Mouse (Mus musculus) myocyte (in vitro differentiated cells): Measurements from ENCODE around the gene Ipo9.

Experiments used
- E2F4 ChIP-seq: IDR thresholded peaks from one replicate; pipeline ENCODE4 v1.6.1; 2011; ENCODE audit warnings: mild to moderate bottlenecking, control low read depth, moderate library complexity; ENCODE audit not compliant: insufficient read depth
- MAX ChIP-seq: IDR thresholded peaks from one replicate; pipeline ENCODE4 v1.6.1; 2011; ENCODE audit warnings: low read depth, mild to moderate bottlenecking, control low read depth
- POLR2A ChIP-seq: IDR thresholded peaks from one replicate; pipeline ENCODE4 v1.6.1; 2011; ENCODE audit warnings: low read depth, mild to moderate bottlenecking, control low read depth, moderate library complexity; ENCODE audit not compliant: insufficient read length
- POLR2AphosphoS2 ChIP-seq: IDR thresholded peaks from one replicate; pipeline ENCODE4 v1.6.1; 2011; ENCODE audit warnings: low read depth, control low read depth; ENCODE audit not compliant: insufficient read length
- SRF ChIP-seq: IDR thresholded peaks from one replicate; pipeline ENCODE4 v1.6.1; 2011; ENCODE audit warnings: low read depth; ENCODE audit not compliant: control insufficient read depth, insufficient read length
- TCF12 ChIP-seq: IDR thresholded peaks from one replicate; pipeline ENCODE4 v1.6.1; 2011; ENCODE audit warnings: mild to moderate bottlenecking, control low read depth; ENCODE audit not compliant: poor library complexity, insufficient read depth, severe bottlenecking
- TCF3 ChIP-seq: IDR thresholded peaks from one replicate; pipeline ENCODE4 v1.6.1; 2011; ENCODE audit warnings: low read depth, control low read depth; ENCODE audit not compliant: insufficient read length
- USF1 ChIP-seq: IDR thresholded peaks from one replicate; pipeline ENCODE4 v1.6.1; 2011; ENCODE audit warnings: low read depth, mild to moderate bottlenecking, control low read depth, moderate library complexity

GRCm38 (mm10) chr1:135465734-135466133, 35.4 kb upstream of the Ipo9 start:
- TF ChIP-seq MAX (no peak), POLR2AphosphoS2 (no peak), POLR2A (no peak), SRF (no peak), TCF12 (no peak), USF1 (no peak), E2F4 (no peak), TCF3 (no peak)
